Mouse (Mus musculus): ENCODE measurements around the gene Evl. TPM values are rescaled to one million over a fixed set of nuclear protein-coding genes. Genes with fewer than 3 reads are reported as not detected.

Gene Evl
- polyA plus RNA-seq, 1 experiment from 2014 or later, result 29.7 TPM

DNA sequence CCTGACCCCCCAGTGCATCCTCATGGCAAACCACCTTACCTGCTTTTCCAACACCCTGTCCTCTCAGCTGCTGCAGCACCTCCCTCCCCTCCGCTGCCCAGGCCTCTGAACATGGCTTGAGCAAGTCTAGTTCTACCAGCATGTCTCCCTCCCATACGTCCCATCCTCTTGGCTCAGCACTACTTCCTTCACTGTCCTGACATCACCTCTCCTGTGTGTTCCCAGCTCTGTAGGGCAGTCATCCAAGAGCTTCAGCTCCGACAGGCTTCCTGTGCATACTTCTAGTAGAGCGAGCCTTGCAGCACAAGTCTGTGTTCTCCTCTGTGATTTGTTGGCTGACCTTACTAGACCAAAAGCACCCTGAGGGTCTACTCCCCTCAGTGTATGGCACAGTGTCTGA is 120.0 kb downstream of the Evl start:
- DNase-seq (ENCODE audit: low spot score), result no peak
- Histone ChIP-seq H3K9me3 (ENCODE audit: control insufficient read depth, low read length) (no peaks in the 10 kb centered on the region), H3K9ac (ENCODE audit: low read depth, low read length) (no peak overlapping the region), H3K36me3 (ENCODE audit: control insufficient read depth, insufficient read depth, low read length) (peaks cover 7% of the 10 kb centered on the region), H3K4me1 (replicated peaks; ENCODE audit: control insufficient read depth, insufficient read depth, low read length) (no peaks in the 10 kb centered on the region), H3K27me3 (replicated peaks; ENCODE audit: control insufficient read depth, insufficient read depth, low read length) (no peaks in the 10 kb centered on the region), H3K4me2 (no peak overlapping the region), H3K4me3 (ENCODE audit: low read depth, low read length) (no peak overlapping the region), H3K27ac (ENCODE audit: low read depth, low read length) (no peak overlapping the region)
- no peak for ATAC-seq (replicated peaks; ENCODE audit: low FRiP score)
- 89% methylated on average over 4 of the region's 4 CpGs for WGBS

DNA sequence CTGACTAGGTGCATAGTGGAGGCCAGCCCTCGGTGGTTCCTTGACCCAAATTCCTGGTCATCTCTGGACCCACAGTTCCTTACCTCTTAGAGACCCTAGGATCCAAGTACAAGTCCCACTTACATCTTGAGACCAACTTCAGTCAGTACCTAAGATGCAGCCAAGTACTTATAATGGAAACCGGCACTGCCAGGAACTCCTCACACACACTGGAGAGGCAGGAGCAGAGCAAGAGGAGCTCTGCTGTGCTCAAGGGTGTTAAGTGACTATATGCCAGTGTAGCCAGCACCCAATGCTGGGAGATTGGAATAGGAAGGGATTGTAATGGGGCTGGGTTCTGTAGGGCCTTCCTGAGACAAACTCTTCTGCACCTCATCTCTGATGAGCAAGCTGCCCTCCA is 120.4 kb downstream of the Evl start:
- DNase-seq (ENCODE audit: low spot score), result no peak
- no peak for ATAC-seq (replicated peaks; ENCODE audit: low FRiP score)

DNA sequence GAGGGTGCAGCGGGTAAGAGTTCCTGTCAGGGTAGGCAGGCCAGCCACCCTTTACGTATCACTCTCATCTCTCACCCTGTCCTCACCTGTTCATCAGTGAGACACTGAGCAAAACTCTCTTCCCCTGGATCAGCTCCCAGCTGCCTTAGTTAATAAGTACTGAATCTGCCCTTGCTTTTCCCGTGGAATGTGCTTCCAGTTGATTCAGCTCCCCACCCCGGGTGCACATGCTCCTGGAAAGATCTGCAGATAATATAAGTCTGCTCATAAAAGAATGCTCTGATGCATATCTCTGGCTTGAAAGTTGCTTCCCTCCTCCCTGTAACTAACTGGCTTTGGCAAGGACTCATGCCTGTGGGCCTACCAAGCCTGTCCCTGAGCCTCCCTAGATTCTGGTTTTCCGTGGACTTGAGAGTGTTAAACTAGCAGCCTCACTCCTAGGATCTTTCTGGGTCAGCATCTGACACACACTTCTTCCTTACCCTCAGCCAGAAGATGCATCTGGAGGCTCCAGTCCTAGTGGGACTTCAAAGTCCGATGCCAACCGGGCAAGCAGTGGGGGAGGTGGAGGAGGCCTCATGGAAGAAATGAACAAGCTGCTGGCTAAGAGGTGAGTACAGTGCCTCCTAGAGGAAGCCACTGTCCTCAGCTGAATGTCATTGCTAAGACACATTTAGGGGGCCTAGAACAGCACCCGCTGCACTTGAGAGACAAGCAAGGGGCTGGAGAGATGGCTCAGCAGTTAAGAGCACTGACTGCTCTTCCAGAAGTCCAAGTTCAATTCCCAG is 121.3 kb downstream of the Evl start:
- no peak overlapping the region for H3K4me2 ChIP-seq
- ATAC-seq (replicated peaks; ENCODE audit: low FRiP score) (no peak), DNase-seq (ENCODE audit: low spot score) (no peak)
- no peak overlapping the region for H3K4me3 ChIP-seq (ENCODE audit: low read depth, low read length)
- no peaks in the 10 kb centered on the region for H3K4me1 ChIP-seq (replicated peaks; ENCODE audit: control insufficient read depth, insufficient read depth, low read length)
- H3K27me3 ChIP-seq (replicated peaks; ENCODE audit: control insufficient read depth, insufficient read depth, low read length), result no peaks in the 10 kb centered on the region
- no peak overlapping the region for H3K9ac ChIP-seq (ENCODE audit: low read depth, low read length)
- WGBS, result 74% methylated on average over 8 of the region's 8 CpGs
- H3K27ac ChIP-seq (ENCODE audit: low read depth, low read length), result no peak overlapping the region
- no peaks in the 10 kb centered on the region for H3K9me3 ChIP-seq (ENCODE audit: control insufficient read depth, low read length)
- H3K36me3 ChIP-seq (ENCODE audit: control insufficient read depth, insufficient read depth, low read length), result peaks cover 7% of the 10 kb centered on the region

More for the DNA sequence above, 120.4 kb downstream of the Evl start:
- Histone ChIP-seq H3K27me3 (replicated peaks; ENCODE audit: control insufficient read depth, insufficient read depth, low read length) (no peaks in the 10 kb centered on the region), H3K9ac (ENCODE audit: low read depth, low read length) (no peak overlapping the region), H3K4me1 (replicated peaks; ENCODE audit: control insufficient read depth, insufficient read depth, low read length) (no peaks in the 10 kb centered on the region), H3K36me3 (ENCODE audit: control insufficient read depth, insufficient read depth, low read length) (peaks cover 7% of the 10 kb centered on the region), H3K4me3 (ENCODE audit: low read depth, low read length) (no peak overlapping the region), H3K4me2 (no peak overlapping the region), H3K27ac (ENCODE audit: low read depth, low read length) (no peak overlapping the region), H3K9me3 (ENCODE audit: control insufficient read depth, low read length) (no peaks in the 10 kb centered on the region)
- WGBS, result 88% methylated on average over 2 of the region's 2 CpGs

DNA sequence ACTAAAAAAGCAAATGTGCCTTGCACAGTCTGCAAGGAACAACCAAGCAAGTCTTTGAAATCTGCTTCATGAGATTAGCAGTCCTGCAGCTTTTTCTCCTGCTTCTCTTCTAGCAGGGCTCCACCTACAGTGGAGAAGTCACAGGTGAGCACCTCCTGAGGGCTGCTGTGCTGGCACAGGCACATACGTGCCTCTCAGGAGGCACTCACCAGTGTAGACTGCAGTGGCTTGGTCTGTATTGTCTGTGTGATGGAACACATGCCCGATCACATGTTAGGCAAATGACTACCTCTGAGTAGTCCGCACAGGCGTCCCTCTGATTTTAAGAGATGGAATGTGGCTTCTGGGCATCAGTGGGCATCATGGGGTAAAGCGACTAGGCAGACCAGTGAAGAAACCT is 122.6 kb downstream of the Evl start:
- no peak overlapping the region for H3K4me2 ChIP-seq
- ATAC-seq (replicated peaks; ENCODE audit: low FRiP score) (no peak), DNase-seq (ENCODE audit: low spot score) (no peak)
- no peak overlapping the region for H3K9ac ChIP-seq (ENCODE audit: low read depth, low read length)
- H3K9me3 ChIP-seq (ENCODE audit: control insufficient read depth, low read length), result no peaks in the 10 kb centered on the region
- H3K36me3 ChIP-seq (ENCODE audit: control insufficient read depth, insufficient read depth, low read length), result peaks cover 7% of the 10 kb centered on the region
- no peak overlapping the region for H3K27ac ChIP-seq (ENCODE audit: low read depth, low read length)
- no peaks in the 10 kb centered on the region for H3K27me3 ChIP-seq (replicated peaks; ENCODE audit: control insufficient read depth, insufficient read depth, low read length)
- H3K4me3 ChIP-seq (ENCODE audit: low read depth, low read length), result no peak overlapping the region
- no peaks in the 10 kb centered on the region for H3K4me1 ChIP-seq (replicated peaks; ENCODE audit: control insufficient read depth, insufficient read depth, low read length)
- WGBS, result 86% methylated on average over 5 of the region's 5 CpGs

DNA sequence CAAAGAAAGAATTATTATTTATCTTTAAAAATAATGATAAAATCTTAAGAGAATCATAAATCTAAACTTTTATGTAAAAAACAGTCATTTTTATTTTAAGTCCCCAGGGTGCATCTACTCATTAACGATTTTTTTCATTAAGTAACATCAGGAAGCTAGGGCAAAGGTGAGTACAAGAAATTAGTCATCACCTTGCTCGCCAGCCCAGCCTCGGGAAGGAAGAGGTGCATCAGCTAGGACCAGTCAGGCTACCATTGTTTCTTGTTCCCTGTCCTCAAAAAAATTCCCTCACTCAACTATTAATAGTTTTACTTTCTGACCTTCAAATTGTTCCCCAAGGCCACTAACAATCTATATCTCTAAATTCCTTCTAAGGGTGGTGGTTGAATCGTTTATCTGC is 123.8 kb downstream of the Evl start:
- H3K36me3 ChIP-seq (ENCODE audit: control insufficient read depth, insufficient read depth, low read length), result peaks cover 7% of the 10 kb centered on the region
- DNase-seq (ENCODE audit: low spot score) (no peak), ATAC-seq (replicated peaks; ENCODE audit: low FRiP score) (no peak)
- H3K4me3 ChIP-seq (ENCODE audit: low read depth, low read length), result no peak overlapping the region
- no peaks in the 10 kb centered on the region for H3K9me3 ChIP-seq (ENCODE audit: control insufficient read depth, low read length)
- no peak overlapping the region for H3K4me2 ChIP-seq
- H3K27me3 ChIP-seq (replicated peaks; ENCODE audit: control insufficient read depth, insufficient read depth, low read length), result no peaks in the 10 kb centered on the region
- no peaks in the 10 kb centered on the region for H3K4me1 ChIP-seq (replicated peaks; ENCODE audit: control insufficient read depth, insufficient read depth, low read length)
- 77% methylated on average over 4 of the region's 4 CpGs for WGBS
- H3K9ac ChIP-seq (ENCODE audit: low read depth, low read length), result no peak overlapping the region
- no peak overlapping the region for H3K27ac ChIP-seq (ENCODE audit: low read depth, low read length)

DNA sequence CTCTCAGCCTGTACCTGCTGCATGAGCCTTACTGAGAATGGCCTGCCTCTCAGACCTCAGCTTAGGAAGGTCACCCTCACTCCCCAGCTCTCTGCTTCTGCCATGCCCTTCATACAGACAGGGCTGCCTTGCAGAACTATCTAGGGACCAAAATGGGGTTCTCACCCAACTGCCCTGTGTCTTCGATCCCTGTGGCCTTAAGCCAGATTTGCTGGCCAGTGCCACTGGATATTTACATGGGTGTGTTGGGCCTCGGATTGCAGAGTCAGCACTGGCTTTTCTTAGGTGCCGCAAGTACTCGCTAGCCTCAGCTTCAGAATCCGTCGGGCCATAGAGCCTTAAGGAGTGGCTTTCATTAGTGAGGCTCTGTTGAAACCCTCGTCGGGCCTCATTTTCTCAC is 126.3 kb downstream of the Evl start:
- Histone ChIP-seq H3K27ac (ENCODE audit: low read depth, low read length) (no peak overlapping the region), H3K4me3 (ENCODE audit: low read depth, low read length) (no peak overlapping the region), H3K9me3 (ENCODE audit: control insufficient read depth, low read length) (no peaks in the 10 kb centered on the region), H3K27me3 (replicated peaks; ENCODE audit: control insufficient read depth, insufficient read depth, low read length) (no peaks in the 10 kb centered on the region), H3K4me2 (no peak overlapping the region), H3K4me1 (replicated peaks; ENCODE audit: control insufficient read depth, insufficient read depth, low read length) (no peaks in the 10 kb centered on the region), H3K36me3 (ENCODE audit: control insufficient read depth, insufficient read depth, low read length) (peaks cover 6% of the 10 kb centered on the region), H3K9ac (ENCODE audit: low read depth, low read length) (no peak overlapping the region)
- no peak for ATAC-seq (replicated peaks; ENCODE audit: low FRiP score)
- DNase-seq (ENCODE audit: low spot score), result no peak
- WGBS, result 88% methylated on average over 8 of the region's 8 CpGs

DNA sequence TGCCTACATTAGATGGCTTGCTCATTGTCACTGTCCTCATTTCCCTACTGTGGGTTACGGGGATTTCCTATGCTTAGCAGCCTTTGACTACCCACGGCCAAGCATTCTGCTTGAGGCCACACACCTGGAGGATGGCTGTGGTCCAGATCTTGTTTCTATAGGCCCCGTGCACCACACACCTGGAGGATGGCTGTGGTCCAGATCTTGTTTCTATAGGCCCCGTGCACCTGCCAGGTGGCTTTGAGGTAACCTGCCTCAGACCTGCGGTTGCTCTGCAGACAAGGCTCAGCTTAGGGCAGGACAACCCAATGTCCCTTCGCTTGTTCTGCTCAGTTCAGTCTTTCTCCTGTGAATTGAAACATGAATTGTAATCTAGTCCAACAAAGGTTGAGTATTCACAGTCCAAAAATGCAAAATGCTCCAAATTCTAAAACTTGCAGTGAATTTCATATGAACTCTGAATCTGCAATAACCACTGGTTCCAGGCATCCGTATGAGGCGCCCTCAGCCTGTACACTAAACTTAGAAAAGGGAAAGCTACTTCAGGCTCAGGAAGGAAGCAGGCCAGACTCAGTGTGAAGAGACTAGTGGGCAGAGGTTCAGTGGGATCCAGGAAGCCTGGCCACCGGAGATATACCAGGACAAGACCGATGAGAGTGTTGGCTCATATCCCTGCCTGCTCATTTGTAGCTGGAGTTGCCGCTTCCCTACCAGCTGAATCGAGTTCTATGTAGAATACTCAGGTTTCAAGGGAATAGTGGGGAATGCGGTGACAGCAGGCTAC is 127.9 kb downstream of the Evl start:
- Histone ChIP-seq H3K27ac (ENCODE audit: low read depth, low read length) (no peak overlapping the region), H3K9me3 (ENCODE audit: control insufficient read depth, low read length) (no peaks in the 10 kb centered on the region), H3K4me1 (replicated peaks; ENCODE audit: control insufficient read depth, insufficient read depth, low read length) (no peaks in the 10 kb centered on the region), H3K9ac (ENCODE audit: low read depth, low read length) (no peak overlapping the region), H3K4me3 (ENCODE audit: low read depth, low read length) (no peak overlapping the region), H3K36me3 (ENCODE audit: control insufficient read depth, insufficient read depth, low read length) (peaks cover 6% of the 10 kb centered on the region), H3K4me2 (no peak overlapping the region), H3K27me3 (replicated peaks; ENCODE audit: control insufficient read depth, insufficient read depth, low read length) (no peaks in the 10 kb centered on the region)
- 85% methylated on average over 13 of the region's 13 CpGs for WGBS
- ATAC-seq (replicated peaks; ENCODE audit: low FRiP score) (no peak), DNase-seq (ENCODE audit: low spot score) (no peak)

DNA sequence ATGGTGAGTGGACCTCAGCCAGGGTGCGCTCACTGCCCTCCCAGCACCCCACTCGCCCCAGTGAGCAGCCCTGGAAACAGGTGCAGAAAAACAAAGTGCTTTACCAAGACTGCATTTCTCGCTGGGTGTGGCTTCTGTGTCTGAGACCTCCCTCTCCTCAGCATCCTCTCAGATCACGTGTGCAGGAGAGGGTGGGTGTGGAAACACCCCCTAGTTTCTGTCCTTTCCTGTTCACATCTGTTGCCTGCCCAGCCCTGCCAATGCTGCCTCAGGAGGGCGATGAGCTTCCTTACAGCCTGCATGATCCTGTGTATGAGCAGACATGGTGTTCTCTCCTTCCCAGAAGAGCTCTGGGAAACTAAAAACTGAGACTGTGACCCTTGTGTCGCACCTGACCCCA is 131.9 kb downstream of the Evl start:
- Histone ChIP-seq H3K27me3 (replicated peaks; ENCODE audit: control insufficient read depth, insufficient read depth, low read length) (no peaks in the 10 kb centered on the region), H3K36me3 (ENCODE audit: control insufficient read depth, insufficient read depth, low read length) (peaks cover 2% of the 10 kb centered on the region), H3K9me3 (ENCODE audit: control insufficient read depth, low read length) (no peaks in the 10 kb centered on the region), H3K27ac (ENCODE audit: low read depth, low read length) (no peak overlapping the region), H3K4me3 (ENCODE audit: low read depth, low read length) (no peak overlapping the region), H3K4me1 (replicated peaks; ENCODE audit: control insufficient read depth, insufficient read depth, low read length) (no peaks in the 10 kb centered on the region), H3K9ac (ENCODE audit: low read depth, low read length) (no peak overlapping the region), H3K4me2 (no peak overlapping the region)
- DNase-seq (ENCODE audit: low spot score) (no peak), ATAC-seq (replicated peaks; ENCODE audit: low FRiP score) (no peak)
- WGBS, result 80% methylated on average over 6 of the region's 6 CpGs

DNA sequence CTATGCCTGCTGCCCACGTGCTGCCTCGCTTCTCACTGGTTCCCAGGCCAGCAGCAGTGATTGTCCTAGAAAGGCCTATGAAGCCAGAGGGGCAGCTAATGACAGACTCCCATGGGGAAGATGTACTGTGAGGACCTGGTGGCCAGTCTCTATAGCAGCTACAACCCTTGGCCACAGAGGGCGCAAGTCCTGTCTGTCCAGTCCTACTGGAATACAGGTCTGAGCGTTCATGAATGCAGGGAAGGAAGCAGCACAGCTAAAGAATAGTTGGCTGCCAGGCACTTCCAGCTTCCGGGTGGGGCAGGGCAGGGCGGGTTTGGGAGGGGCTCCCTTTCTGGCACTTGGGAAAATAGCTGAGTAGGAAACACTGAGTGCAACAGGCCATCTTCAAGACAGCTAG is 132.4 kb downstream of the Evl start:
- Histone ChIP-seq H3K4me1 (replicated peaks; ENCODE audit: control insufficient read depth, insufficient read depth, low read length) (no peaks in the 10 kb centered on the region), H3K9me3 (ENCODE audit: control insufficient read depth, low read length) (no peaks in the 10 kb centered on the region), H3K4me3 (ENCODE audit: low read depth, low read length) (no peak overlapping the region), H3K27me3 (replicated peaks; ENCODE audit: control insufficient read depth, insufficient read depth, low read length) (no peaks in the 10 kb centered on the region), H3K9ac (ENCODE audit: low read depth, low read length) (no peak overlapping the region), H3K4me2 (no peak overlapping the region), H3K36me3 (ENCODE audit: control insufficient read depth, insufficient read depth, low read length) (peaks cover 2% of the 10 kb centered on the region; the same call in 1 of the 2 replicates), H3K27ac (ENCODE audit: low read depth, low read length) (no peak overlapping the region)
- DNase-seq (ENCODE audit: low spot score), result no peak
- 69% methylated on average over 6 of the region's 6 CpGs for WGBS
- no peak for ATAC-seq (replicated peaks; ENCODE audit: low FRiP score)
